23 mouse cellular contexts compared by ENCODE assay signal in genomic region chr10:94543956-94544355, GRCm38 (mm10).
DNase-seq lines count a peak whose midpoint lies in the region; ATAC-seq and TF ChIP-seq lines count a peak whose summit lies in the region.
"Had no signal": no experiment of that assay in that cellular context is flagged by ENCODE, and none has a peak within 500 bp of the region (broad histone marks: within the 10 kb centered on the region; RNA-seq: fewer than 3 reads in every experiment).

No protein-coding gene starts in this region.

- DNase-seq in gastrocnemius, adult 2 months, result no peak
- DNase-seq in gastrocnemius, postnatal 25 days, result no peak
- peak; percentile 55 for DNase-seq in layer of hippocampus, adult 11-12 months (ENCODE audit: low spot score)
- no peak for DNase-seq in layer of hippocampus, postnatal 25 days (ENCODE audit: extremely low spot score in 1 of 2, low spot score in 1 of 2)
- DNase-seq in forebrain, postnatal 0 days, result peak; percentile 75
- DNase-seq: adrenal gland, postnatal 36 days; B cell, adult 2 months; cerebellum, adult 9-11 months; gastrocnemius, postnatal 10 days; kidney, adult 11 months; kidney, postnatal 10 days; left cerebral cortex, postnatal 4 days; lung, adult 2 months; lung, postnatal 4 days; right cerebral cortex, adult 18-20 months; thymus, adult 2 months had no signal

- peak; percentile 79 for ATAC-seq in forebrain, postnatal 0 days
- ATAC-seq in erythroblast, adult 5-6 weeks (replicated peaks; ENCODE audit: low FRiP score, poor library complexity, severe bottlenecking), result no peak
- ATAC-seq: activated CD4-positive, CD25-positive, alpha-beta regulatory T cell, adult 4 months; hindbrain, postnatal 0 days; midbrain, embryonic 13.5 days; Patski had no signal

- no peaks in the 10 kb centered on the region for H3K27me3 ChIP-seq in forebrain, postnatal 0 days (ENCODE audit: insufficient read depth, low read length)
- H3K27me3 ChIP-seq: embryonic facial prominence, embryonic 13.5 days; midbrain, embryonic 13.5 days; Patski had no signal

- TF ChIP-seq CTCF in gastrocnemius, adult 2 months (IDR thresholded peaks at IDR 0.05), result no peak
- TF ChIP-seq CTCF in forebrain, postnatal 0 days (IDR thresholded peaks at IDR 0.05; ENCODE audit: low read depth), result no peak
- TF ChIP-seq CTCF in olfactory bulb, adult 2 months (IDR thresholded peaks at IDR 0.05; ENCODE audit: insufficient read depth, low read depth, low read length), result no peak

- H3K36me3 ChIP-seq in forebrain, postnatal 0 days (ENCODE audit: insufficient read depth), result no peaks in the 10 kb centered on the region
- H3K36me3 ChIP-seq: embryonic facial prominence, embryonic 13.5 days; midbrain, embryonic 13.5 days had no signal

- no peak overlapping the region for H3K4me2 ChIP-seq in forebrain, postnatal 0 days (ENCODE audit: low read depth)
- H3K4me2 ChIP-seq: embryonic facial prominence, embryonic 13.5 days; midbrain, embryonic 13.5 days had no signal

- no peaks in the 10 kb centered on the region for H3K9me3 ChIP-seq in forebrain, postnatal 0 days (ENCODE audit: low read length)

- 24% methylated on average over 8 of the region's 8 CpGs for WGBS in forebrain, postnatal 0 days
- WGBS in olfactory bulb, adult 2 months, result 24% methylated on average over 8 of the region's 8 CpGs

- peak overlapping the region; percentile 49 for H3K27ac ChIP-seq in gastrocnemius, adult 2 months
- peak overlapping the region; percentile 31; the same call in 1 of the 2 replicates for H3K27ac ChIP-seq in forebrain, postnatal 0 days (ENCODE audit: low read depth, low read length)
- H3K27ac ChIP-seq in olfactory bulb, adult 2 months (ENCODE audit: insufficient read depth, low read depth, low read length), result peak overlapping the region; percentile 63
- H3K27ac ChIP-seq: embryonic facial prominence, embryonic 13.5 days; hindbrain, postnatal 0 days; midbrain, embryonic 13.5 days had no signal

- intact Hi-C loops in gastrocnemius, adult 2 months (cut with DNase I), result loop anchor here (2.0 kb wide), 1 partner anchor 17 kb away; no protein-coding TSS in a partner anchor

- no peak overlapping the region for H3K9ac ChIP-seq in forebrain, postnatal 0 days
- H3K9ac ChIP-seq: embryonic facial prominence, embryonic 13.5 days; midbrain, embryonic 13.5 days had no signal

- TF ChIP-seq POLR2A in olfactory bulb, adult 2 months (IDR thresholded peaks at IDR 0.05; ENCODE audit: insufficient read depth, low read depth, low read length), result no peak

- H3K4me3 ChIP-seq in gastrocnemius, adult 2 months, result peak overlapping the region; percentile 26
- H3K4me3 ChIP-seq in forebrain, postnatal 0 days (ENCODE audit: low read depth, low read length), result no peak overlapping the region
- no peak overlapping the region for H3K4me3 ChIP-seq in olfactory bulb, adult 2 months (ENCODE audit: insufficient read depth, low read depth, low read length)
- H3K4me3 ChIP-seq: embryonic facial prominence, embryonic 13.5 days; midbrain, embryonic 13.5 days had no signal

- peaks cover 22% of the 10 kb centered on the region for H3K4me1 ChIP-seq in forebrain, postnatal 0 days (ENCODE audit: insufficient read depth)
- H3K4me1 ChIP-seq in olfactory bulb, adult 2 months (ENCODE audit: control insufficient read depth, insufficient read depth, low read length), result peaks cover 23% of the 10 kb centered on the region

Comparison
In these comparisons a context has a peak if more than half of its experiments do, and no peak if none do; other contexts are left out.
1. DNase-seq: peak in layer of hippocampus, adult 11-12 months (single experiment) and forebrain, postnatal 0 days (single experiment); none in gastrocnemius, adult 2 months (single experiment), gastrocnemius, postnatal 25 days (single experiment) and layer of hippocampus, postnatal 25 days (0 of 2).
2. Peak in every context shown above with its lines, with median percentiles within 50 percentile points of each other: H3K27ac ChIP-seq.